Mouse (Mus musculus) CH12.LX (cell line): ENCODE measurements around the gene Fig4.

Source experiments
- CTCF ChIP-seq, 2 experiments: IDR thresholded peaks in 1 of 2; conservative IDR thresholded peaks in 1 of 2; 2 replicates each; pipeline ENCODE4 v1.5.1; 2011 to 2012; ENCODE audit warnings: low read depth in 2 of 2, low read length in 2 of 2, improper control_type of control experiment in 1 of 2, inconsistent platforms in 1 of 2, mild to moderate bottlenecking in 1 of 2, moderate library complexity in 1 of 2
- E2F4 ChIP-seq: IDR thresholded peaks from 2 replicates; pipeline ENCODE4 v1.6.1; 2011; ENCODE audit warnings: low read depth, low read length, improper control_type of control experiment; ENCODE audit not compliant: insufficient replicate concordance
- ELF1 ChIP-seq: IDR thresholded peaks from 2 replicates; pipeline ENCODE4 v1.6.1; 2014; ENCODE audit warnings: low read depth, mild to moderate bottlenecking, inconsistent platforms, low read length, improper control_type of control experiment
- MAZ ChIP-seq: IDR thresholded peaks from 2 replicates; pipeline ENCODE4 v1.6.1; 2012; ENCODE audit warnings: low read depth, mild to moderate bottlenecking, inconsistent platforms, low read length, improper control_type of control experiment, moderate library complexity
- SIN3A ChIP-seq: IDR thresholded peaks from 2 replicates; pipeline ENCODE4 v1.6.1; 2012; ENCODE audit warnings: low read length, improper control_type of control experiment, inconsistent platforms
- UBTF ChIP-seq: IDR thresholded peaks from 2 replicates; pipeline ENCODE4 v1.6.1; 2012; ENCODE audit warnings: low read depth, mild to moderate bottlenecking, inconsistent platforms, low read length, improper control_type of control experiment, moderate library complexity

DNA sequence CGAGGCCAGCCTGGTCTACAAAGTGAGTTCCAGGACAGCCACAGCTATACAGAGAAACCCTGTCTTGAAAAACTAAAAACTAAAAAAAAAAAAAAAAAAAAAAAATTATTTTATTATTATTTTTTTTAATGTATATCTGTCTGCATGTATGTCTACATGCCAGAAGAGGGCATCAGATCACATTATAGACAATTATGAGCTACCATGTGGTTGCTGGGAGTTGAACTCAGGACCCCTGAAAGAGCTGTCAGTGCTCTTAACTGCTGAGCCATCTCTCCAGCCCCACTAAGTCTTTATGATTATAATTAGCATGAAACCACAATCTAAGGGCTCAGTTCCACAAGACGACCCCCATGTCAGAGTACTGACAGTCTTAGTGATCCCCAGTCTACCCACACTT, 152.6 kb downstream of the Fig4 start:
- TF ChIP-seq E2F4 = no peak
- TF ChIP-seq SIN3A = no peak
- no peak for TF ChIP-seq UBTF
- no peak for TF ChIP-seq CTCF (conservative IDR thresholded peaks at IDR 0.05 in 1 of 2, IDR thresholded peaks at IDR 0.05 in 1 of 2; ENCODE audit: low read depth in 2 of 2, low read length in 2 of 2)
- no peak for TF ChIP-seq ELF1
- no peak for TF ChIP-seq MAZ
